Mouse (Mus musculus) retina, postnatal 7 days (tissue): Measurements from ENCODE around the gene Ripply3.
A peak's percentile ranks its signal among the peaks of the same experiment; 100 is the strongest.

Experiments
- DNase-seq: peaks from one replicate; pipeline ENCODE4 v3.0.0-alpha.2; 2012; ENCODE audit warnings: low read depth, low spot score

Gene Ripply3

DNA sequence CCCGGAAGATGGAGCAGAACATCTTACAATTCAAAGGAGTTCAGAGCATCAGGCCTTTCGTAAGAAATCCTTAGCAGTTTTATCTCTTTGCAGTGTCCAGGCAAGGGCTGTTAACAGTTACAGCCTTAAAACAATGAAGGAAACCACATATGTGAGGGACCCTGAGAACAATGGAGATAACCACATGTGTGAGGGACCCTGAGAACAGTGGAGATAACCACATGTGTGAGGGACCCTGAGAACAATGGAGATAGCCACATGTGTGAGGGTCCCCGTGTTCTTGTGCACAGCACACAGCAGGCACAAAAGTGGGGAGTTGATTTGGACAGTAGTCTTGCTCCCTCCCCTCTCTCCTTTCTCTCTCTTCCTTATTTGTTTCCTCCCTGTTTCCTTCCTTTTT lies 29.9 kb downstream of the Ripply3 start:
- no peak for DNase-seq

DNA sequence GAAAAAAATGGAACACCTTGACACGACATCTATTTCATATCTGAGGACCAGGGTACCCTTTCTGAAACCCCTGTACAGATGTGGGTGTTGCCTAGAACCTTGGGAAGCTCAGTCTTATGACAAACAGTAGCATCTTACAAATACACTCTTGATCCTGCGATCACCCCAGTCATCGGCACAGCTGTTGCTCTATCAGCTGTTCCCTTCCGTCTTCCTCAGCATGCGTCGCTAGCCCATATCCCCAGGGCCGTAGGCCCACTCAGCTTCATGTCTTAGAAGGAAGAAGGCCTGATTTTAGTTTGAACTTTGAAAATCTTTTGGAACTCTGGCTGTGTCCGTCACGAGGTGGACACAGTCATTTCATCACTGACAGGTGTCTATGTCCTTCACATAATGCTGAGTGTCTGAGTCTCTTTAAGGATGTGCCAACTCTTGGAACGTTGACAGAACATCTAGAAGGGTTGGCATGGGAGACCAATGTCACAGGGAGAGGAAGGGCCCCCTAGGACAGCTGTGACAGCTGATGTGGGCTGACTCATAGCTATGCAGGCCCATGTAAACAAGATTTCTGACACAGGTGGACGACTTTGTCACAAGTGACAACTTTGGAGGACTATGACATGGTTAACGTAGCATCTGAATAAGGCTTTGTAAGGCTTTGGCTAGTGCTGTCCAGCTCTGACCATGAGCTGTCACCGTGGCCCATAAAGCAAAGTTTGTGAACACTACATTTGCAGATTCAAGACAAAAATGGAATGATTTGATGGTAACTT lies 32.5 kb downstream of the Ripply3 start:
- DNase-seq: no peak

DNA sequence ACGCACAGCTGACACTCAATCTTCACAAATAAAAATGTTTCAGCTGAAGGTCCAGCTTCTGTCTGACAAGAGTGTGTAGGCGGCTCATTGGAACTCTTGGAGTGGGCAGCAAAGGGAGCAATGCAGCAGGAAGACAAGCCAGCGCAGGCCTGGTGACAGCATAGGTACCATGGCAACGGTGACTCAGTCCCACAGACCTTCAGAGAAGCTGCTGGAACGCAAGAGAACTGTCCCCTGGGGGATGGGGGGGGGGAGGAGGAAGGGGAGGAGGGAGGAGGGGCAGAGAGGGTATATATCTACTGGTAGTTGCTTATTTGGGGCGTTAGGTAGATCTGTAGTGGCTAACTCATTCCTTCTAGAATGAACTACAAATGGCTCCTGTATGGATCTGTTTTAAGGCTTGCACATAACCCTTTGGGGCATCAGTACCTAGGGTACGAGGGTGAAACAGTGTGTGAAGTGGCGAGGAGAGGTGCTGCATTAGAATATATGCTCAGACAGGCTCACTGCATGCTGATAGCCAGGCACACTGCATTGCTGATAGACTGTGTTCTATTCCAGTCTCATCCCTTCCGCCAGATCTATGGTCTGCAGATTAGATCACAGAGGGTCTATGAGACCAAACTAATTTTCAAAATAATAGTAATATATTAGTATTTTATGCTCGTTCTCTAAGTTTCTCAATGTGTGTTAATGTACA lies 34.1 kb downstream of the Ripply3 start:
- DNase-seq: no peak

DNA sequence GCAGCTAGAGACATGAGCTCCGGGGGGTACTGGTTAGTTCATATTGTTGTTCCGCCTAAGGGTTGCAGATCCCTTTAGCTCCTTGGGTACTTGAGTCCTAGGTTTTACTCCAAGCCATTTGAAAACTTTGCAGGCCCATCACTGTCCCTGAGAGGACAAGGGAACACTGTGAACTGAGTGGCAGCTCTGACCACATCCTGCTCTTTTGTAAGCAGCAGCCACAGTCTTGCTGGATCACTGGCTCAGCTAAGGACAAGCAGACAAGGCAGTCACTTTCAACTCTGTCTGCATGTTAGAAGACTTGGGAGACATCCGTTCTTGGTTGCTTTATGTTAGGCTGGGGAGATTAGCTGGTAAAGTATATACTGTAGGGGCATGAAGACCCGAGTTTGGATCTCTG lies 35.6 kb downstream of the Ripply3 start:
- no peak for DNase-seq

DNA sequence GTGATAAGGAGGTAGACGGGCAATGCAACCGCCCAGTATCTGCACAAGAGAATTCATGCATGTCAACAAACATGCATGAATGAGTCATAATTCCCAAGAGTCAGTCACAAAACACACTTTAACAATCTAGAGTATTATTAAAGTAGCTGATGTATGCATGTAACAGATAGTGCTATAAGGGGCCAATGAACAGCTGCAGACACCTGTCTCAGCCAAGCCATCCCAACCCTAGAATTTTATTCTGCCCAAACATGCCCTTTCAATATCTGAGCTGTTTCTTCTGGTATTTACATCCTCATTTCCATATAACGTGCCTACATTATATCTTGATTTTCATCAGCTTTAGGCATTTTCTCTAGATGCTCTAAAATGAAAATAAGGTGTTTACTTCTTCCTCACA lies 37.2 kb downstream of the Ripply3 start:
- no peak for DNase-seq

DNA sequence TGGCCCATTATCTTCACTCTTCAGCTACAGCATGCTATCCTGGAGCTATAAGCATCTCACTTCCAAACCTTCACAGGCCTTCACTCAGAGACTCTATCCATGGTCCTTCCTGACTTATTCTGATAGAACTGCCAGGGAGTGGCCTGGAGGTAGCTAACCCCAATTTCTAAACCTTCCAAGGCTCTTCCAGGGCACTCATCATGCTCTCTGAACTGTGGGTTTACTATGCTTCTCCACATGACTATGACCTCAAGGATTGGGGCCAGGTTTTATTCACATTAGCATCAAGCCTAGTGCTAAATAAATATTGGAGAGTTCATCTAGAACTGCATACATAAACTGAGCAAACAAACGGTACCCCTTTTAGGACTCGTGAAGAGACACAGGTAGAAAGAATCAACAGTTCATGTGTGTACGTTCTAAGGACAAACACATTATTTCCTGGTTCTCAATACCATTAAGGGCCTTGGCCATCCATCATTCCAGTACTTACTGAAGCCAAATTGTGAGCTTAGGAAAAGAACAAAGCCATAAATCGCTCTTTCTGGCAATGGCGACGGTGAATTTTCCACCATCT lies 41.5 kb downstream of the Ripply3 start:
- DNase-seq: no peak

DNA sequence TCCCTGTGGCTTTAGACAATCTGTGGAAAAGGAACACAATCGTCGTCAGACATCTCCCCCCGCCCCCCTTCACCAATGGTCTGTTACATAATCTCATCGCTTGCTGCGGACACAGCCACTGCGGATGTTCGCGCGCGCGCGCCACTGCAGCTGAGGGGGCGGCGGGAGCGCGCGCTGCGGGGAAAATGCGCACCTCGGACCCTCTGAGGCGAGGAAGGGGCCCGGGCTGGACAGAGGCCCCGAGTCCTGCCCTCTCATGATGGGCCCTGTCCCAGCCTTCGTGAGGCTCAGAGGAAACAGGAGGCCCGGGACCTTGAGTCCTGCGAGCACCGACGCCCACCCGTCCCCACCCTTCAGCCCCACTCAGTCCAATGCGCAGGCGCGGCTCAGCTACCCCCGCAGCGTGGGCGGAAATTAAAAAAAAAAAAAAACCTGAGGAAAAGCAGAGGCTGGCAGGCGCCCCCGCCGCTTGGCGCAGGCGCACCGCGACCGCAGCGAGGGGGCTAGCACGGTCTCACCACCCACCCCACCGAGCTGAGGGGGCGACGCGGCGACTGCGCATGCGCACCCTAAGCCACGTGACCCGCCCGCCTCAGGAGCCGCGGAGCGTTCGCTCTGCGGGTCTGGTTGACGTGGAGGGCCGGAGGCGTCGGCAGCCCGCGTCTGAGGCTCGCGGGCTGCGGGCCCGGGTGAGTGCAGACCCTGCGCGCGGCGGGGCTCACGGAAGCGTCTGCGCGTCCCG lies 42.1 kb downstream of the Ripply3 start, which contains the start of gene Ttc3:
TSS of gene Ttc3 (plus strand) at position 446 of the 742 bp plus-strand sequence.
- peak; percentile 95 for DNase-seq

DNA sequence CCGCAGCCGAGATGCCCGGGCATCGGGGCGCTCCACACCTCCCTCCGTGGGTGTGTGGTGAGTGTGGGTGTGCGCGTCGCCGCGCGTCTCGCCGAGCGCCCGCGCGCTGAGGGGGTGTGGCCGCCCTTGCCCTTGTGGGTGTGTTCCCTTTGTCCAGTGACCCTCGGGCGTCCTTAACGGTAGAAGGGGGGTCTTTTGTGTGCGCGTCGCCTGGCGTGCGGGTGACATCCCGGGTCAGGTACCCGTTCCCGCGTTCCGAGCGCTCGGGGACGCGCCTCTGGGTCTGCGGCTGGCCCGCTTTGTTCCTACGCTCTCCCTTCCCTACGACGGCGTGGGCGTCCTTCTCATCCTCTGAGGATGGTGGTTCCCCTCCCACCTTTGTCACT lies 42.7 kb downstream of the Ripply3 start:
- no peak for DNase-seq

DNA sequence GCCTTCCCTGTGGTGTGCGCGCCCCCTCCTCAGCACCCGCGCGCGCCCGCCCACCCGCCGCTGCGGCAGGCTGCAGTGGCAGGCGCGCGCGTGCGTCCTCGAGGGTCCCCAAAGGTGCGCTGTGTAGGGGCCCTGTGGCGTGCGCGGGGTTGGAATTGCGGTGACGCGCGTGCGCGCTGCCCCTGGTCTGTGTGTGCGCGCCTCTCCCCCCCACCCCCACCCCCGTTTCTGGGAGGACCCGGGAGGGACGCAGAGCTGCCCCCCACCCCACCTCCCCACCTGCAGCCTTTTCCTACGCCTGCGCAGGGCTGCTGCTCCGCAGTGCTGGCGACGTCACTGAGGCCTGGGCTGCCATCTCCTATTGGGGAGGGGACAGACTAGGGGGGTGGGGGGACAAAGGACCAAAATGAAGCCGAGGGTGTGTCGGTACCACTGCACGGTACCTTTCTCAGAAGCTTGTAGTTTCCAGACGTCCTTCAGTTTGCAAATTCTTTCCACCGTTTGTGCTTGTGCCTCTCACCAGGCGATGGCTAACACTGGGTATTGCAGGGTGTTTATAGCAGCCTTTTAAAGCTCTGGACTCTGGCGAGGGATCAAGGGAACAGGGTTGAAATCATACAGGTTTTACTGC lies 43.2 kb downstream of the Ripply3 start, which contains the start of gene Pigp:
TSS of gene Pigp (minus strand) at position 542 of the 631 bp plus-strand sequence.
- DNase-seq: peak; percentile 65

DNA sequence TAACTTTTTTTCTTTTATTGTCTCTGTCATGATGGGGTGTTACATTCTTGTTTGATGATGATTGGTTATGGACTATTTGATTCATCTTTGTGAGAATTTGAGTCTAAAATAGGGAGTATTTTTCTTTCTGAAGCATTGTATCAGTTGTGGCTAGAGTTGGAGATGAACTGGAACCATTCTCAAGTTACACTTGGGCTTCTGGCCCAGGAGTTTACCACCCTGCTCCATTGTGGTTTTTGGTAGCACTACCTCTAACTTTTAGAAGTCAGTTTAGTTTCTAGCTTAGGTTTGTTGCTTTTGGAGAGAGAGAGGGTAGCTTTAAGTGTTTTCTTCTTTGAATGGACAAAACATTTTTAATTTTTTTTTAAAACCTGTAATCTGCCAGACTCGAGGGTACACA lies 51.2 kb downstream of the Ripply3 start:
- DNase-seq: no peak

DNA sequence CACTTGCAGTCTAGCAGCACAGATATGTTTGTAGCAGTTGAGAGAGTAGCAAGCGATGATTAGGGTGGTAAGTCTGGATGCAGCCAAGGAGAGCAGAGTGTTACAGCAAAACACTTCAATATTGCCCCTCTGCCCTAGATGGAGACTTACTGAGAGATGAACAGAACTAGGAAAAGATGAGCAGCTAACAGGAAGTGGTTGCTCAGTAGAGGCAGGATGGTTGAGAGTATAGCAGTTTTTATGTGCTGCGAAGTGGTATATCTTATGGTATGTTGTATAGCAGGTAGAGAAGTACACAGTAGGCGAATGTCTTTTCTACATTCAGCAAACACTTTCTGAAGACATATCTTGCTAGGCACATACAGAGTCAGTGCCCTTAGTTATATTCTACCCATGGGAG lies 55.1 kb downstream of the Ripply3 start:
- no peak for DNase-seq
